Mouse (Mus musculus): Measurements from ENCODE around the gene Dst.
"Not testable (repeated sequence)": the region's sequence is repeated elsewhere in the genome, so short reads cannot be mapped to it uniquely, and the experiment has no call there.

The Dst gene

DNA sequence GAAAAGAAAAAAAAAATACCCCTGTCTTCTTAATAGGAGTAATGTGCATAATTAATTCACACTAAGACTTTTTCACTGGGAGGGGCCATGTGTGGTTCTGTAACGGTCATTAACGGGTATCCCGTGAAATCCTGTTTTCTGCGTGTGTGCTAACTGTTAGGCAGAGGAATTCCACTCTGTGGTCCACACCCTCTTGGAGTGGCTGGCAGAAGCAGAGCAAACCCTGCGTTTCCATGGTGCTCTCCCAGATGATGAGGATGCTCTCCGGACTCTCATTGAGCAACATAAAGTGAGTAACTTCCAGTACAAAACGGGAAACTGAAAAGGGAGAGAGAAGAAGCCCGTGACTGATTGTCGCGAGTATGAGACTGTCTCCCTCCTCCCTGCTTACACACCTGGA, 379.7 kb downstream of the Dst start:
- DNase-seq (ENCODE audit: low read depth, low spot score) = no peak

DNA sequence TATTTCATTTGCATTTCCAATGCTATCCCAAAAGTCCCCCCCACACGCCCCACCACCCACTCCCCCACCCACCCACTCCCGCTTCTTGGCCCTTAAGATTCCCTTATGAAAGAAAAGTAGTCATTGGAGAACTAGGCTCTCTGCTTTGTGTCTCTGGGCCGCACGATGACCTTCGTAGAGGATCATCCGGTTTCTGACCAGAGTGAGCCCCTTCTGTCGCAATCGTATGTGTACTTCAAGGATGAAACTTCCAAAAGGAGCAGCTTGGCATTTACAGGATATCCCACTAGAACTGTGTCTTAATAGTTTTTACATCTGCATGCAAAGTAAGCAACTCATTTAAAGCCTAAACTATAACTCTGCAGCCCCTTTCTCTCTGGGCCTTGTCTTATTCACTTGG, 380.2 kb downstream of the Dst start:
- no peak for DNase-seq (ENCODE audit: low read depth, low spot score)

GRCm38 (mm10) chr1:34288721-34289471, 380.9 kb downstream of the Dst start:
- DNase-seq (ENCODE audit: low read depth, low spot score) = no peak

GRCm38 (mm10) chr1:34289472-34289748, 381.4 kb downstream of the Dst start:
- no peak for DNase-seq (ENCODE audit: low read depth, low spot score)

- DNase-seq (ENCODE audit: low read depth, low spot score) = no peak
Measured at GRCm38 (mm10) chr1:34290321-34290720, 382.3 kb downstream of the Dst start.

- peak; percentile 96 for DNase-seq (ENCODE audit: low read depth, low spot score)
Measured at GRCm38 (mm10) chr1:34293198-34293597, 385.2 kb downstream of the Dst start.

- no peak for DNase-seq (ENCODE audit: low read depth, low spot score)
Measured at GRCm38 (mm10) chr1:34297636-34298035, 389.6 kb downstream of the Dst start.

DNA sequence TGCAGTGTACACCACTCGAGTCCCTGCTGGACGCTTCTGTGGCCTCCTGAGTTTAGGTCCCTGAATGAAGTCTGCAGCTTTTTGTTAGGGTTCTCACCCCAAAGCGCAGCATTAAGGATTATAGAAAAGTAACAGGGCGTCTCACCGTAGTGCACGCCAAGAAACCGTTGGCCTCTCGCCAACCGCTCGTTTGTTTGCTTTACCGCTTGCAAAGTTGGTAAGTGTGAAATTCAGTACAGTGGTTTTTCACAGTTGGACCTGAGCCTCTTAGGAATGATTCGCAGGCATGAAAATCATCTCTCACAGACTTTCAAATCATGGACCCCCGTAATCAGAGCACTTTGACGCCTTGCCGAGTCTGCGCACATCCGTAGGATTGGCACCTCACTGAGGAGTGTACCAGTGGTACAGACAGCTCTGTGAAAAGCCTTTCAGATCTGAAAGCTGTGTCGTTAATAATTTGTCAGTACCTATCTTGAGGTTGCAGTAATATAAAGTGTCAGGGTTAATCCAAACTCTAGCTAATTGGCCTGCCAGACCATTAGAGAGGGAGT, 390.7 kb downstream of the Dst start:
- DNase-seq (ENCODE audit: low read depth, low spot score) = peak; percentile 57

GRCm38 (mm10) chr1:34299507-34299906, 391.5 kb downstream of the Dst start:
- no peak for DNase-seq (ENCODE audit: low read depth, low spot score)

GRCm38 (mm10) chr1:34300309-34300980, 392.4 kb downstream of the Dst start:
- DNase-seq (ENCODE audit: low read depth, low spot score) = peak; percentile 48

- DNase-seq (ENCODE audit: low read depth, low spot score) = no peak
Measured at GRCm38 (mm10) chr1:34304227-34304626, 396.2 kb downstream of the Dst start.

DNA sequence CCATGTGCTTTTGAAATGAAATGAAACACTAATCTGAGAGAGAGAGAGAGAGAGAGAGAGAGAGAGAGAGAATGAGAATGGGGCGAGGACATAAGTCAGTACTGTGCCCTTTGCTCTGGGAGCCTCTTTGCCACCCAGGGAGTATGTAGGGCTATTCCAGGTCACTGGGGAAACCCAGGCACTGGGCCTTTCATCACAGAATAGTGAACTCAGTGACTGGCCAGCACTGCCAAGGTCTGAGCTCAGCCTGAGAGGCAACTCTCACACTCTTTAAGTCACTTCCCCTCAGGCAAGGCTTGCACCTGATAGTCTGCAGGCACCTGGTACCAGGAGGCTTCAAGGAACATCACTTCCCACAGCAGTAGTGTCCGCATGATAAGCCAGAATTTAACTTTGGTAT, 398.7 kb downstream of the Dst start:
- DNase-seq (ENCODE audit: low read depth, low spot score) = no peak

- DNase-seq (ENCODE audit: low read depth, low spot score) = no peak
Measured at GRCm38 (mm10) chr1:34307191-34307590, 399.2 kb downstream of the Dst start.

DNA sequence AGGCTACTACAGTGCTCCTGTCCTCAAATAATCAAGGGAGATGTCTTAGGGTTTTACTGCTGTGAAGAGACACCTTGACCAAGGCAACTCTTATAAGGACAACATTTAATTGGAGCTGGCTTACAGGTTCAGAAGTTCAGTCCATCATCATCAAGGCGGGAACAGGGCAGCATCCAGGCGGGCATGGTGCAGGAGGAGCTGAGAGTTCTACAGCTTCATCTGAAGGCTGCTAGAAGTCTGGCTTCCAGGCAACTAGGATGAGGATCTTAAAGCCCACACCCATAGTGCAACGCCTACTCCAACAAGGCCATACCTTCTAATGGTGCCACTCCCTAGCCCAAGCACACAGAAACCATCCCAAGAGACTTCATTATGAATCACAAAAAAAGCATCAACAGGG, 400.8 kb downstream of the Dst start:
- not testable (repeated sequence) for DNase-seq (ENCODE audit: low read depth, low spot score)

DNA sequence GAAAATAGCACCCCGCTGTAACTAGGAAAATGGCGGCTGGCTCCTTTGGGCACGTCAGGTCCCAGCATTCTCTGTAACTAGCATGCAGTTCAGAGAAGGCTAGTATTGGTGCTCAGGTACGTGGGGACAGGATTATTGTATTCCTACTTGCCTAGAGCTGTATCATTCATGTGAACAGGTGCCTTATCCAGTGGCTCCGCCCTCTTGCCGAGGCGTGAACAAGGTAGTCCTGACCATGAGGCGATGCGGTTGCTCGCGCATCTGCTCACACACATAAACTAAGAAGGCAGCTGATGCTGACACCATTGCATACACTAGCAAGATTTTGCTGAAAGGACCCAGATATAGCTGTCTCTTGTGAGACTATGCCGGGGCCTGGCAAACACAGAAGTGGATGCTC, 401.4 kb downstream of the Dst start:
- no peak for DNase-seq (ENCODE audit: low read depth, low spot score)

- peak; percentile 45 for DNase-seq (ENCODE audit: low read depth, low spot score)
Measured at GRCm38 (mm10) chr1:34310532-34311250, 402.7 kb downstream of the Dst start.

- DNase-seq (ENCODE audit: low read depth, low spot score) = no peak
Measured at GRCm38 (mm10) chr1:34312806-34313205, 404.8 kb downstream of the Dst start.

DNA sequence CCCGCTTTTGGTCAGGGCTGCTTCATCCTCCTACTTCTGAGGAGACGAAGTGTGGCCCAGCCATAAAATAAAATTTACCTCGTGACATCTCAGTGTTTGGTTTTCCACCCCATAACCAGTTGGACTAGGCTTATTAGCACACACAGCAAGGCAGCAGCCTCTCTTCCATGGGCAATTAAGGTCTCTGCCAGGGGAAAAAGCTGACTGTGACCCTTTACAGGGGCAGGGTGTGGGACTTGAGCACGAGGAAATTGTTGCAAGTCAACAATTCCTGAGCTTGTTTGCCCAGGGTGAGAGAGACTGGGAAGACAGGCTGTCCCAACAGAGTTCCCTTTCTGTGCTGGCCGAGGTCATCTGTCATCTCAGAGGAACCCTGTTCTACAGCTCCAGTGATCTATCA, 407.4 kb downstream of the Dst start:
- no peak for DNase-seq (ENCODE audit: low read depth, low spot score)

- no peak for DNase-seq (ENCODE audit: low read depth, low spot score)
Measured at GRCm38 (mm10) chr1:34324255-34324654, 416.2 kb downstream of the Dst start.

DNA sequence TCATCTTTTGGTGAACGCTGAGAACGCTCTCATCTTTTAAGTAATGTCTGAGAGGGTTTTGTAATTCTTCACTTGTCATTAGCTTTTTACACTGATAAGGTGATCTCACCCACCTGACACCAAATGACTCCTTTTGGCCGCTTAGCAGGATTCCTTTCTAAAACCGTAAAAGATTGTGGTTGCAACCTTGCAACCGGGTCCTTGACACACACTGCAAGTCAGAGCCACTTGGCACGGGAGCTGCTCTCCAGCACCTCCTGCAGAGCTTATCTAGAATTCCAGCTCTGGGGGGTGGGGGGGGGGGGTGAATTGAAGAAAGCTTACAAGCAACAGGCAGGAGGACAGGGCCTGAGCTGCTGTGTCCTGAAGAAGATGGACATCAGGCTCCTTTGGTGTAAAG, 420.6 kb downstream of the Dst start:
- no peak for DNase-seq (ENCODE audit: low read depth, low spot score)

DNA sequence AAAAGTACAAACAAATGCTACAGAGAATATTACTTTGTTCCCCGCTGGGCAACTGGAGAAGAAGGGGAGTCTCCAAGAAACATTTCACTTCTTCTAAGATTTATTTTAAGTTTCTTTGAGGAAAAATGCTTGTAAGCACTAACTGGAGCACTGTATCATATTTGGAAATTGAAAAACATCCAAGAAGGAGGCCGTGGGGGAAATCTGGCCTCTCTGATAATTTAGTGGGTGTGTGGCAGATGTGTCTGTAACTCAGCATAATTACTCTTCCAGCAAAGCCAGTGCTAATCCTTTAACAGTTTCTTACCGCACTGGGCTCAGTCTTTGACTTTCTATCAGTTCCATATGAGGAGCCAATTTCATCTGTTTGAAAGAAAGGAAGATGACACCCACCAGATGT, 423.7 kb downstream of the Dst start:
- DNase-seq (ENCODE audit: low read depth, low spot score) = peak; percentile 67
